Mouse (Mus musculus) kidney, postnatal 36 days (tissue): Measurements from ENCODE around the gene C1qc.

Experiments used
- DNase-seq, 2 experiments: peaks; one replicate each; pipeline ENCODE4 v3.0.0; 2021 to 2022; ENCODE audit warnings: mixed read lengths in 2 of 2

The C1qc gene

DNA sequence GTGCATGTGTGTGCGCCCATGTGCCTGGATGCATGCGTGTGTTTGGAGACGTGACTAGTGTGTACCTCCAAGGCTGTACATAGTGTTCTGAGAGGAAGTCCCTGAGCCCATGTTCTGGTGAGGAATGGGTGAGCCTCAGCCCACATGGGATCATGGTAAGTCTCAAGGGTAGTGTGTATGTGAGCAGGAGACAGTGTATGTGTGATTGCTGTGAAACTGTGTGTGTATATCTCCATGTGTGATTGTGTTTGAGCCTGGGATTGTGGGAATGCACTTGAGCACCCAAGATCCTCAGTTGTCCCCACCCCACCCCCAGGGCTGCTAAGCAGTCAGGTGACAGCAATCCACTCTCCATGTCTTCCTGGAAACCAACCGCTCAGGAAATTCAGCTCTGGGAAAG lies 2.0 kb upstream of the C1qc start:
- no peak for DNase-seq

DNA sequence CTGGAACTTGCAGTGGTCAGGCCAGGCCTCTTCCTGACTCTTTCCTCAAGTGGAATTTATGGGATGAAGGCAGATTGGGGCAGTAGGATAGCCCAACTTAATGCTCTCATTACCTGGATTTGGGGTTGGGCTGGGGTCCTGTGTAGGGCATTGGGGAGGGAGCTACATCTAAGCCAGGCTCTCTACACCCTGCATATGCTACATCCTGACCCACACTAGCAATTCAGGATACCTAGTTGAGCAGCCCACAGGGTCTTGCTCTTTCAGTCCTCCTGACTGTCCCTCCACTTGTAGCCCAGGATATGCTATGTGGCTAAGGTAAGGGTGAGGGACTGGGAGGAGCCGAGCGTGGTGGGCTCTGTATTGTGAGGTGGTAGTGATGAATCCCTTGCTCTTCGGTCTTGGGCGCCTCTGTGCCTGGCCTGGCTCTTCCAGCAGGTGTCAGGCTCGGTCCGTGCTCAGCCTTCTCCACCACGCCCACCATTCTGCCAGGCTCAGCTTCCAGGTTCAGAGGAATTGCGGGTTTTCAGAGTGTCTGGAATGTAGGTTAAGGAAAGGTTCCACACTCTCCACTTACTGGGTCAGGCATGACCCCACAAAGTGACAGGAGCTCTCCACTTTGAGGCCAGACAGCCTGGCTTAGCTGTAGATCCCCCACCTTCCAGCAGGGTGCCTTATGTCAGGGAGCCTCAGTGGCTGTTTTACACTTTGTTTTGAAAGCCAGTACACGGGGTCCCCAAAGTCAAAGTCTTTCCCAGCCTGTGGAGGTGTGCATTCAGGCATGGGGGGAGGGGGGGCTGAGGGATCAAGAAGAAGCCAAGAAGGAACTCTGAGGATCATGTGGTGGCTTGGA lies 1.1 kb upstream of the C1qc start:
- DNase-seq: peak in 1 of 2 experiments; percentile 61

DNA sequence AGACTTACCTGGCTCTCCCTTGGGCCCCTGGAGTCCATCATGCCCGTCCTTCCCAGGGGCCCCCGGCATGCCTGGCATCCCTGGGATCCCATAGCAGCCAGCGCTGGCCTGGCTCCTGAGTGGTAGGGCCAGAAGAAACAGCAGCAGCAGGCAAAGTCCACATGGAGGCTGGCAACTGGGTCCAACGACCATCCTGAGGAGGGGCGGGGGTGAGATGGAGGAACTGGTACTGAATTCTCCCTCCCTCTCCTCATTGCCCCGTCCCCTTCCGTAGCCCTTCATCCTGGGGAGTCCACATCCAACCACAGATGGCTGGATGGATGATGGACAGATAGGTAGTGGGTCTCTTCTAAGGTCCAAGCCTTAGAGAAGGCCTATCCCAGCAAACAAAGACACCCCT lies 494 bp downstream of the C1qc start:
- DNase-seq: no peak

DNA sequence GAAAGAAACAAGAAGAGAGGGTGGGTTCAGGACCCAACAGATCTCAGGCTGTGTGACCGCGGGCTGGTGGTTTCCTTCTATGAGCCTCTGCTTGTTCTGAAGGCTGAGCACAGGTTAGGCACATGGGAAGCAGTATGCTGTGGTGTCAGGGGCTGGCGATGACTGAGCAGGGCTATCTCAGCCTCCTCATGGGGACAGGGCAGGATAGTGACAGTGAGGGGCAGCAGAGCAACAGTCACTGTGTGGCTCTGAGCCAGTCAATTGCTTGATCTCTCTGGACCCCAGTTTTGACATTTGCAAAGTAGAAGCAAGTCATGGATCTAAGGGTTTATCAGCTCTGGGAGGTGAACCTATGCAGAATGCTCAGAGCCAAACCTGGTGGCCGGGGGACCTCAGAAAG lies 1.8 kb downstream of the C1qc start:
- no peak for DNase-seq

DNA sequence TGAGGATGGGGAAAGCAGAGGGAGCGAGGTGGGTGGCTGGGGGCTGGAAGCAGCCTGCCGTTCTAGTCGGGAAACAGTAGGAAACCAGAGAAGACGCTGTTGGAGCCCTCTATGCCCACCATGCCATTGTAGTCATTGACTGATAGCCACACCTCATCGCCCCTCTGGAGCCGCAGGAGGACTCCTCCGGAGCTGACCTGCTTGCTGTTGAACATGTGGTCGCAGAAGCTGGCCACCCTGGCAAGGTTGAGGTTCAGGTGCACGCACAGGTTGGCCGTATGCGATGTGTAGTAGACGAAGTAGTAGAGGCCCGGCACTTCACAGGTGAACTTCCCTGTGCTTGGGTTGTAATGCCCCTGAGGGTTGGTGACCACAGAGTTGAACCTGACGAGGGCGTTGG lies 2.9 kb downstream of the C1qc start:
- DNase-seq: no peak

DNA sequence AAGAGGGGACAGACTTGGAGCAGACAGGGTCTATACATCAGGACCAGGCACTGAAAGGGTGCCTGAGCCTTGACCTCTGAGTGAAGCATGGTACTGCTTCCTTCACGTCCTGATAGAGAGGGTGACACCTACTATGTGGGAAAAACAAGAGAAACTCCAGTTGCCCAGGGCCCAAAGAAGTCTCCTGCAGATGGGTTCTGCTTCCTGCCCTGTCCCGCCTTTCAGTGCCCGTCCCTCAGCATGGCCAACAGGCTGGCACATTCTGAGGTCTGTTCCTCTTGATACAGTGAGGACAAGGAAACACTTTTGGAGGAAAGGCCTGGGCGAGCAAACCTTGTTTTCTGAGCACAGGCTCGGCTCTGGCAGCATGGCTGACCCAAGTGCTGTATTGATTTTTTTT lies 5.2 kb downstream of the C1qc start:
- DNase-seq: no peak

DNA sequence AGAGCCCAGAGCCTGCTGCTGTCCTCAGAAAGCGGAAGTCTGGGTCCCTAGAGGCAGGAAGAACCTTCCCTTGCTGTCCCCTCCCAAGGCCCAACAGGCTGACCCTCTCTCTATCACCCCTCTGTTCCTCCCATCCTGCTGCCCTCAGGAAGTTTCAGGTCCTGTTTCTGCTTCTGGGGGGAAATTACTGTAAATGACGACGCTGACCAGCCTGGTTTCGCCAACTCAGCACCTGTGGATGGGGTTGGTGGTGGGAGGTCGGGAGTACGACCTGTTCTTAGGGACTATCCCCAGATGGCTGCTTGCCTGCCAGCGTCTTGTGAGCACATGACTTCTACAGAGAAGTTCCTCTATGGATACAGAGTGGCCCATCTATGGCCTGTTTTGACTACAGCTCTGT lies 6.8 kb downstream of the C1qc start, which contains the start of gene C1qb:
Gene C1qb, minus strand, starts transcription at position 87 of the 400 bp plus-strand sequence.
- DNase-seq: peak in 1 of 2 experiments; percentile 21

DNA sequence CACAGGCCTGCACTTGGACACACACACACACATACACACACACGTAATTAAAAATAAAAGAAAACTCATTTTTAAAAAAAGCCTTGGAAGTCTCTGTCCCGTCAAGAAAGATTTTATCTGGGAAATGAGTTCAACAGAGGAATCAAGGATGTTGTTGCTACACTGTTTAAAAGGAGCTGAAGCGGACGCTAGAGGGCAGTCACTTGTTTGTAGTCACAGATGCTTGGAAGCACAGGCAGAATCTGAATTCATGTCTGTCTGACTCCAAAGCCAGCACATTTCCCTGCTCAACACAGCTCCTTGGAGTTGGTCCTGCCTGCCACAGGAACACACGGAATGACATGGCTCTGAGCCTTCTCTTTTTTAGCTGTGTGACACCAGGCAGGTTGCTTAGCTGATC lies 14.3 kb downstream of the C1qc start:
- peak in 1 of 2 experiments; percentile 58 for DNase-seq

DNA sequence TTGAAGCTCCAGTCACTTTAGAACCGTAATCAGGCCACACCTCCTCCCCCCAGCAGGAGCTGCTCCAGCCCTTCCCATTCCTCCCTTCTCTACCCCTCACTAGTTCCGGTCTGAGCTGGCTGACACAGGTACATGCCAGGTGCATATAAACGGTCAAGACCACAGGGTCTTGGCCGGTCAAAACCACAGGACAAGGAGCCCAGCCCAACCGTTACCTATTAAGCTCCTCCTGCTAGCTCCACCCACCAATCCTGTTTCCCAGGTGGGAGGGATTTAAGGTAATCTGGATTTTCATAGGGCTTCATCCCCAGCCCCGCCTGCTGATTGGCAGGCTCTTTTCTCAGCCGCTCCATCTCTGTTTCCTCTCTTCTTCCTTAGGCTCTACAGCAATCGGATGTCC lies 14.7 kb downstream of the C1qc start:
- no peak for DNase-seq

DNA sequence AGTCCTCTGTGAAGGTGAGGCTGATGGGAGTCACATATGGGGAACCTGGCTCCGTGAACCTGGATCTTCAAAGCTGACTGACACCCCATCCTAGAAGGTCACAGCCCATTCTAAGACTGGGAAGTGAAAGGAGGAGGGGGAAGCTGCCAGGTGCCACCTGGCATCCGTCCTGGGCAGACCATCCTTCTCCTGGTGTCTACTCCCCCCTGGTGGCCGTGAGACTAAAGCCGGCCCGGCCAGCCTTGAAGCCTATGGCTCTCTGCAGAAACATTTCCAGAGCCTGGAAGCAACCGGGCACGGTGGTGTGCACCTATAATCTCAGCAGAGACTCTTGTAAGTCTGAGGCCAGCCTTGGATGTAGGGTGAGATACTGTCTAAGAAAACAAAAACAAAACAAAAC lies 15.9 kb downstream of the C1qc start:
- DNase-seq: peak; percentile 23 to 74

DNA sequence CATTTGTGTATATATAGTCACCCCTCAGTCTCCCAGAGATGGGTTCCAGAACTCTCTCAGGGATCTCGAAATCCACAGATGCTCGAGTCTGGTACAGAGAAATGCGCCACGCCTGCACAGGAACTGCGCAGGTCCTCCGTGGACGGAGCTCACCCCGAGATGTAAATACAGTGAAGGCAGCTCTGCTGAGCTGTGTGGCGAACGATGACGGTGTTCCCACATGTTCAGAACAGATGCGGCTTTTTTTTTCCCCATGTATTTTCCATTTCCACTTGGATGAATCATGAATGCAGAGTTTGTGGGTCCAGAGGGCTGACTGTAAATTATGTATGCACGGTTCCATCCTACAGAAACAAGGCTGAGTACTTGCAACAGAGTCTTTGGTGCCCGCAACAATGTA lies 17.9 kb downstream of the C1qc start:
- no peak for DNase-seq

DNA sequence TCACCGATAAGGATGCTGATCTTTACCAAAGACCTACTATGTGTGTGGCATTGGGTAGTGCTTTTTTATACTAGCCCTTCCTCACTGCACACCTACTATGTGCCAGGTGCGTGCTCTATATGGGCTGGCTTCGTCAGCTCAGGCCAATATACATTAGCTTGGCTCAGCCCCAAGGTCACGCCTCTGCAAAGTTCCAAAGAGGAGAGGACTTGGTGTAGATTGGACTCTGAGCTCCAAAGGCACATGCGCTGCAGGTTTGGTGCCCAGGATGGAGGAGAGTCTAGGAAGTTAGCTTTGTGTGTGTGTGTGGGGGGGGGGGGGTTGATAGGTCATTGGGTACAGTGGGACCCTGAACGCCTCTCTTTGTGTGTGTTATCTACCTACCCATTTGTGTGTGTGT lies 24.5 kb downstream of the C1qc start:
- DNase-seq: no peak

DNA sequence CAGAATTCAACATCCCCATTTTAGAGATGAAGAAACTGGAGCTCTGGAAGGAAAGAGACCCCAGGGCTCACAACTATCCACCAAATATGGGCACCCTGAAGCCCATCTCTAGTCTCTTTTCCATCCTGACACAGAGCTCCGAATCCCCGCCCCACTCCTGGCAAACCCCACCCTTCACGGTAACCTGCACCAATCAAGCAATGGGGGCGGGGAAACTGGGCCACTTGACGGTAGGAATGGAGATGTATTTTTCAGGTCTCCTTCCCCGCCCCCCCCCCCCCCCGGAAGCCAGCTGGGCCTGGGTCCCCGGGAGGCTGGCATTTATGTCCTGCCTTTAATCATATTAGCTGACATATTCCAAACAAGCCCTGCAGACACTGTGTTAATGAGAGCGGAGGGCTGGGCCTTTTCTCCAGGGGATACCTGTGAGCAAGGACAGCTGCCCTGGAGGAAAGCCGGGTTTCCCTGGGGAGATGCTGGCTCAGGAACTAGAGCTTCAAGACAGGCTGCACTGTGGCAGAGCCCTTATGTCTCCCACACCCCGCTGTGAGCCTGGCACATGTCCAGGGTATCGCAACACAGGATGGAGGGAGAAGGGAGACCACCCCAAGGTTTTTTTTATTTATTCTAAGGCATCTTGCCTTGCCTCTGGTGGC lies 25.0 kb downstream of the C1qc start:
- no peak for DNase-seq

DNA sequence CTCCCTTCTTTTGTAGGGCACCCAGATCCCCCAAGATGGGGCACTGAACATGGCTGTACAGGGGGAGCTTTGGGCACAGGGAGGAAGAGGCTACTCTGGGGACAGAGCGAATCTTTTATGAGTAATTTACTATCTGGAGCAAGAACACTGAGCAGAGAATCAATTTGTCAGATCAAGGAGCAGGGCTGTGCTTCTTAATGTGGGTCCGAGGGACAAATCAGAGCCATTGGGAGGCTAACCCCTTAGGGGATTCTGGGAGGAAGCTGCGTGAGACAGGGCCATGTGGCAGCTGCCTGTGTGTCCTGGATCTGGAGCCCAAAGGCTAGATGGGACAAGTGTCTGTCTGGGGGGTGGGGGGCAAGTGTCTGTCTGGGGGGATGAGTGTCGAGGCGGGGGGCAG lies 27.3 kb downstream of the C1qc start:
- no peak for DNase-seq

DNA sequence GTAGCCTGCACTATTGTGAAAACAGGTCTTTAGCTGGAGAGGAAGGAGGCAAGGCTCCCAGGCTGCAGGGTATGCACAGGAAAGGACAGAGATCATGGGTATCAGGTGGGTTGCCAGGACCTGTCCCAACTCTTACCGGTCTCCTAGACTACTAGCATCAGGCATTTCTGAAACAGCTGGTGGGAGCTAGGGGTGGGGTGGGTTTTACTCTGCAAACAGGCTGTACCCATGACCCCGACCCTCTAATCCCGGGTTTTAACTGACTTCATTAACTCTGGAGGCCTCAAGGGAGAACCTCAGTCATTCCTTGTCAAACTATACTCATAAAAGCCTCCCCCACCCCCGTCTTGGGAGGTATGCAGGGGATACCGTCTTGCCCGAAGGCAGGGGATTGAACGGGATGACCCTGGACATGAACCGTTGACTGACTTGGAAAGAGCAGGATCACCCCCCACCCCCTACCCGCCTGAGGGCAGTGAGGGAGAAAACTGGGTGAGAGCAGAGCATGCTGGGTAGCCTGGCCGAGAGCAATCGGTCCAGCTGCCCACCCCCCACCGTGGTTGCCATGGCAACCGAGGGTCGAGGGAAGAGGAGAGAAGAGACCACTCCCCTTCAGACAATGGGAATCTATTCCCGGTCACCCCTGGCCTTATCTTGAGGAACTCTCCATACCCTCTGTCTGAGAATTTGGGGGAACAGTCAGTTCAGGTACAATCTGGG lies 28.0 kb downstream of the C1qc start:
- no peak for DNase-seq

DNA sequence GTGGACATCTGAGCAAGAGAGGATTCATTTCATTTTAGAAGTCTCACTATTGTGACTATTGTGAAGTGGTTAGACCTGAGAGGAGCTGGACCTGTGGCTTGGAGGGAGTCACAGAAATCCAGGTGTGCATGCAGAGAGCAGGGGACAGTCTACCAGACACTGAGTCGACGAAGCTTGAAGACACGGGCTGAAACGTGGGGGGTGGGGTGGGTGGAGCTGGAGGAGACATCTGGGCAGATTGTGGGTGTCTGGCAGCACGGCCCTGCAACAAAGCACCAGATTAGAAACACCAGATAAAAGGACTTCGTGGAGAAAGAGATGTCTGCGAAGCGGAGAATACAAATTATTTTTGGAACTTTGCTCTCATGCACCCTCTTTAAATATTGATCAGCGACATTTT lies 29.3 kb downstream of the C1qc start:
- DNase-seq: no peak

DNA sequence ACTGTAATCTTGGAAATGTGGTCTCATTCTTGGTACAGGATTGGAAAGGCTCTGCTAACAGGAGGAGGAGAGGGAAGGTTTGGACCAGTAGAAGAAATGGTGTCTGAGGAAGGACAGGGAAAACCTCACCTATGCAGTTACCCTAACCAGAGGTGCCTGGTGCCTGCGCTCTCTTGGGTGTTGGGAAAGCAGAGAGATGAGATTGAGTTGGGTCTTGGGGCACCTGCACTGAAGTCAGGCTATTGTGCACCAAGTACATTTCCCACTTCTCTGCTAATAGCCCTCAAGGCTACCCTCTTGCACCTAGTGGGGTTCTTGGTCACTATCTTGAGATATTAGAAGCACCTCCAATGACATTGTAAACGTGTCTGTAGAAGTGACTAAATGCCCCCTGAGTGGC lies 30.5 kb downstream of the C1qc start:
- DNase-seq: no peak

DNA sequence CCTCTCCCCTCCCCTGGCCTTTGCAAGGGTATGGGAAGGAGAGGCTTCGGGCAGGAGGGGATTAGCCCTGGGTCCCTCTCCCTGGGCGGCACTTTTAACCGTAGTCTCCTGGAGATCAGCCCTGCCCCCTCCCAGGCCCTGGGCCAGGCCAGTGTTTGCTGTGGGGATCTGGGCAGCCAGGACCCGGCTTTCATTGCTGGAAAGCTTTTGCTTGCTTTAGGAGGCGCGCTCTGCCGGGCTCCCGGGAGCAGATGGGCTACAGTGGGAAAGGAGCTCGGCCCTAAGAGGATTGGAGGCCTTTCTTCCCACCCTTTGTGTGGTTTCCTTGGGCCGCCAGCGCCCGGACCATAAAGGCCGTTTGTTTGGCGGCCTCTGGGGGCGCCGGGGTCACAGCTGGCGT lies 31.1 kb downstream of the C1qc start:
- no peak for DNase-seq

DNA sequence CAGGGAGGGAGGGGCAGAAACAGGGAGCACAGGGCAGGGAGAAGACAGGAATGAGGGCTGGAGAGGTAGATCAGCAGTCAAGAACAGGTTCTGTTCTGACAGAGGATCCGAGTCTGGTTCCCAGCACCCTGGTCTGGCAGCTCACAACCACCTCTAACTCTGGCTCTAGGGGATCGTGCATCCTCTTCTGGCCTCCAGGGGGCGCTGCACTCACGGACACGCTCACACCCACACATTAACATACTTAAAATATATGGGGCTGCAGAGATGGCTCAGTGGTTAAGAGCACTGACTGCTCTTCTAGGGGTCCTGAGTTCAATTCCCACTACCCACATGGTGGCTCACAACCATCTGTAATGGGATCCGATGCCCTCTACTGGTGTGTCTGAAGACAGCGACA lies 32.8 kb downstream of the C1qc start:
- no peak for DNase-seq

DNA sequence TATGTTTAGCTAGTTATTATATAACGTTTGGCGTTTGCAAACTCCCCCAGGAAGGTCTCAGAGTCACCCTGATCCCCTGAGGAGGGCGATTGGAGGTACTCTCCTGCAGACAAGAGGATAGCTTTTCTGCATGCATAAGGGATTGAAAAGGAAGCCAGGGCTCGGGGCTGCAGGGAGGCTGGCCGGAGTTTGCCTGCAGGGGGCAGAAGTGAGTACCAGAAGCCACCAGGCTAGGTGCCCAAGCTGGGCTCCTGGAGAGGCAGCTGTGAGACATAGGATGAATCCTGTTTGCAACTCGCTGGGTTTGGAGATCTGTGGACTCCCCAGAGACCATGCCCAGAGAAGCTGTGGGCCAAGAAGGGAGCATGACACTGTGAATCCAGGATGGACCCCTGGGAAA lies 37.8 kb downstream of the C1qc start:
- DNase-seq: peak in 1 of 2 experiments; percentile 37

DNA sequence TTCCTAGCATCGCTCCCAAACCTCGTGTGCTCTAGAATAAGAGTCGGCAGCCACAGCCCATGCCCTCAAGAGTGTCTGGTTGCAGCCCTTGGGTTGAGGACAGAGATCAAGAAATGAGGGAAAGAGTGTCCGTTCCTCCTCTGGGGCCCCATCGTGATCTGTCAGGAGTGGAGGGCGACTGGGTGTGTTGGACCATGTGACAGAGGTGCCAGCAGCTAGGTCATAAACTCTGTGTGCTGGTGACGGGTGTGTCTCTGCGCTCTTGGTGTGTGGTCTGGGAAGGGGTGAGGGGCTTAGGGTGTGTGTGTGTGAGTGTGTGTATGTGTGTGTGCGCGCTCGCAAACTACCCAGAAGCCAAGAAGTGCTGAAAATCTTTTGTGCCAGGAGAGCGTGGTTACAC lies 39.9 kb downstream of the C1qc start:
- DNase-seq: no peak

DNA sequence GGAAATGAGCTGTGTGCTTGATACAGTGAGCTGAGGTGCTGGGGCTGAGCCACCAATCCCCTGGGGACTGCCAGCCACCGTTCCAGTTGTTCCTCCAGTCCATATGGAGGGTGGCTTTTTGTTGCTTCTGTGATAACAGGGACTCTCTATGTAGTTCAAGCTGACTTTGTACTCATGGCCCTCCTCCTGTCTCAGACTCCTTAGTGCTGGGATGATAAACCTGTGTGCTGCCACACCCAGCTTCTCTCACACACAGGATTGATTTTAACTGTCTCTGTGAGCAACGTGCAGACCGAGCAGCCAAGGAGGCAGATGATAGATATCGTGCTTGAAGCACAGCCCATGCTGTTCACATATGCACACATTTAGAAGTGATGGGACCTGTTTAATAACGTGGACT lies 40.7 kb downstream of the C1qc start:
- DNase-seq: no peak

DNA sequence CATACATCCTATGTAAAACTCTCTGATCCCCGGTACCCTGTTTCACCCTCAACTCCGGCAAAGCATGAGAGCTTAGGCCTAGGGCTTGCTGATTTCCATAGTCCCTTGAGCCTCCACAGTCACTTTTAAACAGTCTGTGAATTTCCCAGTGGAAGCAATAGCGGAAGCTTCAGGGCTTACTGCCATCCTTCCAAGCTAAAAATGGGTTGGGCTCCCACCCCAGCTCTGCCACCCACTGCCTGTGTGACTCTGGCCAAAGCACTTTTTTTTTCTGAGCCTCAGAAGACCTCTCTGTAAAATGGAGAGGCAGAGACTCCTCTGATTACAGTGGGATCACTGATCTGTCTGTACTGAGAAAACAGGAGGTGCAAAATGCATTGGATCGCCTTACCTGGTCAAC lies 44.3 kb downstream of the C1qc start:
- DNase-seq: no peak

DNA sequence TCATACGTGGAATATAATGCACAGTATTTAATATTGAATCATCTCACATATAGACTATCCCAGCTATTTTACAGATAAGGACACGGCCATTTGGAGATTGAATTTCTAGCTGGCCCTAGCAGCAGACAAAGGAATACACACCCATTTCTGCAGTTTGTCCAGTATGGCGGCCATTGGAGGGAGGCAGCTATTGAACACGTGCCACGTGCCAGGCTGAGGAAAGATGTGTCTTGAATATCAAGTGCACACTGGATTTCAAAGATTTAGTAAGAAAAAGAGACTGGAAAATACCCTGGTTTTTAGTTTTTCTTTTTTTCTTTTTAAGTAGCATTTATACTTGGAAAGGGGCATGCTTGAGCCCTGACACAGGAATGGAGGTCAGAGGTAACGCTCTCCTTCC lies 45.7 kb downstream of the C1qc start:
- no peak for DNase-seq
